Mouse (Mus musculus) ES-Bruce4 (cell line): ENCODE measurements at regions not wholly inside any gene's neighbourhood (a gene's known extent, or its start where the extent isn't known, plus 50 kb on each side); places are given as distances from the start of the nearest gene placed in this dataset.

Source experiments
- CTCF ChIP-seq: IDR thresholded peaks from one replicate; pipeline ENCODE4 v1.8.1; 2011; ENCODE audit warnings: low read depth, low read length
- EP300 ChIP-seq: IDR thresholded peaks from 2 replicates; pipeline ENCODE4 v1.6.1; 2011; ENCODE audit warnings: low read depth, low read length; ENCODE audit not compliant: insufficient read depth
- POLR2A ChIP-seq: IDR thresholded peaks from one replicate; pipeline ENCODE4 v1.8.1; 2011; ENCODE audit warnings: low read length; ENCODE audit not compliant: insufficient read depth

GRCm38 (mm10) chr6:140961987-140962386, 232.9 kb downstream of the Gm11077 start:
- TF ChIP-seq POLR2A: no peak
- no peak for TF ChIP-seq CTCF
- no peak for TF ChIP-seq EP300
